Mouse (Mus musculus): ENCODE measurements around the gene Rabif. TPM values are rescaled to one million over a fixed set of nuclear protein-coding genes. Genes with fewer than 3 reads are reported as not detected.

Gene Rabif
- polyA plus RNA-seq, 1 experiment from 2014 or later: 33.8 TPM

DNA sequence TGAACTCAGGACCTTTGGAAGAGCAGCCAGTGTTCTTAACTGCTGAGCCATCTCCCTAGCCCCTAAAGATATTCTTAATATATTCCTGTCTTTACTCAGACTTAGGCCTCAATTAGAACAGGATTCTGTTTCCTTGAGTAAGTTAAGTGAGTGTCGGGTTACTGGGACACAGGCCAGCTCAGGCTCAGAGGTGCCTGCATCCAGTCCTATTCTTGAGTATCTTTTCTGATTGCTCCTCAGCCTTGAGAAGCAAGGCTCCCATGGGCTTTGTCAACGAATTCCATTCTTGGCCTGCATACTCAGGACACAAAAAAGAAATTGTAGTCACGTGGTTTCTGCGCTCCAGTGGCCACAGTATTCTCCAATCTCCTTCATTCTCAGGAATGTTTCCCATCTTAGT is 53.8 kb downstream of the Rabif start:
- H3K9ac ChIP-seq (ENCODE audit: low read depth, low read length): no peak overlapping the region
- WGBS: 48% methylated on average over 4 of the region's 4 CpGs
- no peaks in the 10 kb centered on the region for H3K4me1 ChIP-seq (replicated peaks; ENCODE audit: insufficient read depth, low read length)
- ATAC-seq (replicated peaks; ENCODE audit: low FRiP score, low read depth): no peak
- peak; percentile 20 for DNase-seq (ENCODE audit: low spot score)
- no peak for TF ChIP-seq CTCF (IDR thresholded peaks at IDR 0.05; ENCODE audit: low read depth)
- no peaks in the 10 kb centered on the region for H3K36me3 ChIP-seq (ENCODE audit: insufficient read depth, low read length)
- H3K4me3 ChIP-seq (replicated peaks; ENCODE audit: low read depth, low read length): no peak overlapping the region
- H3K27ac ChIP-seq: no peak overlapping the region
- no peaks in the 10 kb centered on the region for H3K27me3 ChIP-seq (ENCODE audit: insufficient read depth, low read length)
- H3K4me2 ChIP-seq (ENCODE audit: low read length): no peak overlapping the region
- no peaks in the 10 kb centered on the region for H3K9me3 ChIP-seq (replicated peaks; ENCODE audit: low read length)

DNA sequence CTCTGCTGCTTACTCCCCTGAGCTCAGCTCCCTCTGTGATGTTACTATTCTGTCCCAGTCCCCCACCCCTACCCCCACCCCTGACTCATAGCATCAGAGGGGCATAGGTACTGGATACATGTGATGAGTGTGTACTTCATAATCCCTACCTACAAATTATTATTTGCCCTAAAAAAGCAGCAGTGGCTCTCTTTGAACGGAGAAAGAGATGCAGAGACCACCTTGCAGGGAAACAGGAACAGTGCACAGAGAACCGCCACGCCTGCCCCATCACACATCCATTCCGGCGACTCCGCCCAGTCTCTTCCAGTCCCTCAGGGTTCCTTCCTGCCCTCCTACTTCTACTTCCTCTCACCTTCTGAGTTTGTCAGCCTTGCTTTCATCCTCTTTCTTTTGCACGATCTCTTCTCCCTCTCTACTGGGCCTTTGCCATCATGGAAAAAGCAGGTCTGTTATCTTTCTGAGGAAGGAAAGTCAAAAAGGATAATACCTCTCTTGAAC is 55.2 kb downstream of the Rabif start, which contains the start of gene Mgat4e:
Gene Mgat4e, minus strand, starts transcription at position 51 of the 501 bp plus-strand sequence.
- Histone ChIP-seq H3K27me3 (ENCODE audit: insufficient read depth, low read length) (no peaks in the 10 kb centered on the region), H3K36me3 (ENCODE audit: insufficient read depth, low read length) (no peaks in the 10 kb centered on the region), H3K4me3 (replicated peaks; ENCODE audit: low read depth, low read length) (no peak within 1 kb of the TSS), H3K9me3 (replicated peaks; ENCODE audit: low read length) (no peaks in the 10 kb centered on the region), H3K4me2 (ENCODE audit: low read length) (no peak within 1 kb of the TSS), H3K9ac (ENCODE audit: low read depth, low read length) (no peak within 1 kb of the TSS), H3K27ac (no peak within 1 kb of the TSS), H3K4me1 (replicated peaks; ENCODE audit: insufficient read depth, low read length) (no peaks in the 10 kb centered on the region)
- no peak for TF ChIP-seq CTCF (IDR thresholded peaks at IDR 0.05; ENCODE audit: low read depth)
- ATAC-seq (replicated peaks; ENCODE audit: low FRiP score, low read depth): no peak
- no peak for DNase-seq (ENCODE audit: low spot score)
- WGBS: 62% methylated on average over 7 of the region's 7 CpGs

DNA sequence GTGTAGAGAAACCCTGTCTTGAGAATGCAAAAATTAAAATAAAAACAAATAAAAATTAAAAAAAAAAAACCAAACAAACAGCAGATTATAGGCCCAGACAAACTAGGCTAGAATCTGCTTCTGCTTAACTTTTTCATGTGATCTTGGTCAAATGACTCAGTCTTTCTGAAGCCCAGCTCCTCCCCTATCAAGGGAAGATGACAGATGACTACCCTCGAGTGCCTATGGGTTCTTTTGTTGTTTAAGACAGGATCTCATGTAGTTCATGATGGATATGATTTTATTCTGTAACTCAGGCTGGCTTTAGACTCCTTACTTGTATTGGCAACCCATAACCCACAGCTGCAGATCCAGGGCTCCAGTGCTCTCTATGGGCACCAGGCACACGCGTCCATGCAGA is 57.4 kb downstream of the Rabif start:
- ATAC-seq (replicated peaks; ENCODE audit: low FRiP score, low read depth): no peak
- 83% methylated on average over 3 of the region's 3 CpGs for WGBS
- TF ChIP-seq CTCF (IDR thresholded peaks at IDR 0.05; ENCODE audit: low read depth): no peak

DNA sequence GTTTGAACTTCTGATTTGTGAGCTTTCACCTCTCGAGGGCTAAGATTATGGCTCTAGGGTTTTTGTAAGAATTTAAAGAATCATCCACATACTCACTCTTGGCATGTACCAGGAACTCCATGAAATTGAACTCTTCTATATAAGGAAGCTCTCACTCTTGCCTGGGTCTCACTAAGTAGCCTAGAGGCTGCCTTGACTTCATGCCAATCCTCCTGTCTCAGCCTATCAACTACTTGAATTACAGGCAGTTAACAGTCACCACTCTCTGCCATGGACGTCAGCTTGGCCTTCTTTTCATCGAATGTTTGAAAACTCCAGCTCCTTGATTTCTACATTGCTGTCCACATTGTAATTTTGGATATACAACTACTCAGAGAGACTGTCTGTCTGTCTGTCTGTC is 57.9 kb downstream of the Rabif start:
- no peak for TF ChIP-seq CTCF (IDR thresholded peaks at IDR 0.05; ENCODE audit: low read depth)
- Histone ChIP-seq H3K27ac (no peak overlapping the region), H3K9ac (ENCODE audit: low read depth, low read length) (no peak overlapping the region), H3K27me3 (ENCODE audit: insufficient read depth, low read length) (no peaks in the 10 kb centered on the region), H3K9me3 (replicated peaks; ENCODE audit: low read length) (no peaks in the 10 kb centered on the region), H3K36me3 (ENCODE audit: insufficient read depth, low read length) (no peaks in the 10 kb centered on the region), H3K4me3 (replicated peaks; ENCODE audit: low read depth, low read length) (no peak overlapping the region), H3K4me1 (replicated peaks; ENCODE audit: insufficient read depth, low read length) (peaks cover 6% of the 10 kb centered on the region), H3K4me2 (ENCODE audit: low read length) (no peak overlapping the region)
- DNase-seq (ENCODE audit: low spot score): no peak
- WGBS: 56% methylated on average over 3 of the region's 3 CpGs
- no peak for ATAC-seq (replicated peaks; ENCODE audit: low FRiP score, low read depth)

More for the DNA sequence above, 57.4 kb downstream of the Rabif start:
- H3K27me3 ChIP-seq (ENCODE audit: insufficient read depth, low read length): no peaks in the 10 kb centered on the region
- no peak overlapping the region for H3K27ac ChIP-seq
- H3K9ac ChIP-seq (ENCODE audit: low read depth, low read length): no peak overlapping the region
- no peak for DNase-seq (ENCODE audit: low spot score)
- peaks cover 6% of the 10 kb centered on the region for H3K4me1 ChIP-seq (replicated peaks; ENCODE audit: insufficient read depth, low read length)
- no peaks in the 10 kb centered on the region for H3K36me3 ChIP-seq (ENCODE audit: insufficient read depth, low read length)
- H3K4me3 ChIP-seq (replicated peaks; ENCODE audit: low read depth, low read length): no peak overlapping the region
- no peak overlapping the region for H3K4me2 ChIP-seq (ENCODE audit: low read length)
- no peaks in the 10 kb centered on the region for H3K9me3 ChIP-seq (replicated peaks; ENCODE audit: low read length)

DNA sequence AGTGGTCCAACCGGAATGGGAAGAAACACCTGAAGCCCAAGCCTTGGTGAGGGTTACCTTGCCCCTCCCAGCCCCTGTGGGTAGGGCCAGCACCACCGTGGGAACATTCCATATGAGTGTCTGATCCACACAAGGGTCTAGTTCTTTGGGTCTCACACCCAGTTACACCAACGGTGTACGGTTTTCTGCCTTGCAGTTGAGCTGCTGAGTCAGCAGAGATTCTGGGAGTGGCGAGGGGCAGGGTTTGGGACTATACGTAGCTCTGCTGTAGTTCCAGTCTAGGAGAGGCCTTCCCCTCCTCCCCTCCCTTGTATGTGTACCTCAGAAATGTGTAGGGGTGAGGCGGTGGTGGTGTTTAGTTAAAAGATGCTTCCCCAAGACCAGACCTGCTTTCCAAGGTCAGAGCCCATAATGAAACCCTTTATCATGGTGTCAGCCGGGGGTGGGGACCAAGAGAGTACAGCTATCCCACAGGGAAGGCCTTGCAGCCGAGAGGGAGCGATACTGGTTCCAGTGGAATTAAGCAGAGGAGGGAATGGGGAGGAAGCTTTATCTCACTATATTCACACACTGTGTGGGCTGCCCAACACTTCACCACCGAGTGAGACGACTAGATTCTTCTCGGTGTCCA is 60.9 kb downstream of the Rabif start:
- Histone ChIP-seq H3K36me3 (ENCODE audit: insufficient read depth, low read length) (no peaks in the 10 kb centered on the region), H3K9me3 (replicated peaks; ENCODE audit: low read length) (no peaks in the 10 kb centered on the region), H3K4me1 (replicated peaks; ENCODE audit: insufficient read depth, low read length) (peaks cover 6% of the 10 kb centered on the region), H3K9ac (ENCODE audit: low read depth, low read length) (no peak overlapping the region), H3K27me3 (ENCODE audit: insufficient read depth, low read length) (no peaks in the 10 kb centered on the region), H3K4me2 (ENCODE audit: low read length) (peak overlapping the region; percentile 97; the same call in 1 of the 2 replicates), H3K27ac (peak overlapping the region; percentile 92), H3K4me3 (replicated peaks; ENCODE audit: low read depth, low read length) (peak overlapping the region; percentile 52; the same call in 1 of the 2 replicates)
- peak; percentile 51 for DNase-seq (ENCODE audit: low spot score)
- no peak for TF ChIP-seq CTCF (IDR thresholded peaks at IDR 0.05; ENCODE audit: low read depth)
- 15% methylated on average over 13 of the region's 13 CpGs for WGBS
- ATAC-seq (replicated peaks; ENCODE audit: low FRiP score, low read depth): no peak; the same call in 1 of the 2 replicates

DNA sequence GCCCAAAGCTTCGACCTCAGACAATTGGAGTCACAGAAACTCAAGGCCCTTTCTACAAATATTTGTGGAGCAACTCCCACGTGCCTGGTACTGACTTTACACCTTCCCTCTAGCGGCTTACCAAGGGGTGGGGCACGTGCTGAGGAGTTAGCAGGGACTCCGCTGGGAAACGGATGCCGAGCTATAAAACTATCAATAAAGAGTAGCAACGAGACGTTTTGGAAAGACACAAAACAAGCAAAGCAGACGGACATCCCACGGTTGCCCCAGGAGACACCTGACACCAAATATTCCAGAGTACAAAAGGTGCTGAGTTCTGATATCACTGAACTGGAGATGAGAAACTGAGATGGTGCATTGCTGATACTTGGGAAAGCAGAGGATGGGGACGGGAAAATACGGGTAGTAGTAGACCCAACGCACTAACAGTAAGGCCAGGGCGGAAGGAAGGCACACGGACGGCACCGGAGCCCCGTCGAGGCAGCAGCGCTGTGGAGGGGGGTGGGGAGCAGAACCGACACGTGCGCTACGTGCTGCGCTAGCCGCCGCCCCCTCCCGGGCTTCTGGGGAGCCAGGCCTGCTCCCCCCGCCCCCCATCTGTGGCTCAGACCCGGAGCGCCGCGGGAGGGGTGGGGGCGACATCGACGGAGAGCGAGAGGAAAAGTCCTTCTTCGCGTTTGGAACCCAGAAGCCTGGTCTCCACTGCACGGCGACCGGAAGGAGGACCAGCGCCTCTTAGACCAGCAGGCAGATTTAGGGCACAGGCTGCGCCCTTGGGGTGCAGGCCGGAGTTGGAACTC is 61.6 kb downstream of the Rabif start:
- Histone ChIP-seq H3K4me1 (replicated peaks; ENCODE audit: insufficient read depth, low read length) (peaks cover 6% of the 10 kb centered on the region), H3K27me3 (ENCODE audit: insufficient read depth, low read length) (no peaks in the 10 kb centered on the region), H3K4me2 (ENCODE audit: low read length) (peak overlapping the region; percentile 97), H3K4me3 (replicated peaks; ENCODE audit: low read depth, low read length) (peak overlapping the region; percentile 52), H3K9me3 (replicated peaks; ENCODE audit: low read length) (no peaks in the 10 kb centered on the region), H3K9ac (ENCODE audit: low read depth, low read length) (peak overlapping the region; percentile 72), H3K27ac (peak overlapping the region; percentile 92), H3K36me3 (ENCODE audit: insufficient read depth, low read length) (no peaks in the 10 kb centered on the region)
- DNase-seq (ENCODE audit: low spot score): peak; percentile 82
- peak; percentile 25 for ATAC-seq (replicated peaks; ENCODE audit: low FRiP score, low read depth)
- WGBS: under 1% methylated on average over 45 of the region's 46 CpGs
- no peak for TF ChIP-seq CTCF (IDR thresholded peaks at IDR 0.05; ENCODE audit: low read depth)

Data from kidney, postnatal 0 days (tissue).